ENCODE assay signal across 8 mouse cellular contexts in the genomic region with DNA sequence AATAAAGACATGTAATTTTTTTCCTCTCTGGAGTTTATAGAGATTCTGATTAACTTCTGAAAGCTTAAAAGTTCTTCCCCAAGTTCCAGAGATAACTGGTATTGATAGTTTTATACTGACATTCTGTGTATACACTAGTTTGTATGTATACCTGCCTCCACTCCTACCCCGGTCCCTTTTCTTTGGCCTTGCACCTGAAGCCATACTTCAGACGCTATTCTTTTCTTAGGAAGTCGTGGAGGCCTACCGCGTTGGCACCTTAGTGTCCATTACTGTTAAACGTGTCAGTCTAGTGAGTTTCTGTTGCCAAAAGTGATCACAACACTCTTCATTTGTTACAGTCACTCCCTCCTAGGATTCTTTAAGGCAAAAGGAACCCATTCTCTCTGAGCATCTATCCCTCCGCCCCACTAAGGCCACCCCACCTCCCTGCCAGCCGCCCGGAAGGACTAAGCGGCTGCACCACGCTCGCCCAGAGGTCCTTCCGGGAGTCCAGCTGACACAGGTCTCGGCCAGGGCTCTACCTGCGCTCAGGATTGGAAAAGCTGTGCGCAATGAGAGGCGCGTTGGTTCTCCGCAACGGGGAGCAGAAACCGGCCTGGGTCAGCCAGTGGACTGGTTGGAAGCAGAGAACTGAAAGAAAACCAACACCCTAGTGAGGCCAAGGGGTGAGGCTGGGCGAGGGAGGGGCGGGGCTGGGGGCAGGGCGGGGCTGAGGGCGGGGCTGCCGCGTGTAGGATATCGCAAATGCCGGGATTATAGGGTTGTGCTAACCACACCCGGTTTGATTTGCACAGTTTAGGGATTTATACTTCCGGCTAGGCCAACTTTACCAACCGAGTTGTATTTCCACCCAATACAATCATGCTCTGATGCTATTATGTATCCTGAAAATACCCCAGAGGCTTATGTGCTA. TPM values are rescaled to one million over a fixed set of nuclear protein-coding genes. Genes with fewer than 3 reads are reported as not detected.
DNase-seq lines count a peak whose midpoint lies in the region; ATAC-seq and TF ChIP-seq lines count a peak whose summit lies in the region.

A gene (minus strand): TSS at position 672 of the 916 bp plus-strand sequence.

- ATAC-seq in cerebellum, adult (ENCODE audit: insufficient number of reproducible peaks, low FRiP score, low TSS enrichment) = peak; percentile 95
- peak; percentile 92 for ATAC-seq in forebrain, embryonic 13.5 days
- peak; percentile 94 for ATAC-seq in neural tube, embryonic 14.5 days (ENCODE audit: low read depth)

- intact Hi-C loops in heart, postnatal 10 days (cut with DNase I) = loop anchor here (1.0 to 5.0 kb wide), 2 partner anchors 63 to 193 kb away; a partner anchor contains a TSS

- peak within 1 kb of the TSS; percentile 83 for H3K9ac ChIP-seq in ES-E14 (ENCODE audit: insufficient read depth, low read depth, low read length, poor library complexity, severe bottlenecking)
- H3K9ac ChIP-seq in forebrain, embryonic 13.5 days = peak within 1 kb of the TSS; percentile 66
- H3K9ac ChIP-seq in neural tube, embryonic 14.5 days (replicated peaks; ENCODE audit: low read depth, low read length) = peak within 1 kb of the TSS; percentile 29

- no peaks in the 10 kb centered on the region for H3K4me1 ChIP-seq in ES-E14 (ENCODE audit: control insufficient read depth in 2 of 2, insufficient read depth in 2 of 2, low read length in 2 of 2, poor library complexity in 1 of 2)
- peaks cover 9% of the 10 kb centered on the region for H3K4me1 ChIP-seq in forebrain, embryonic 13.5 days
- peaks cover 6% of the 10 kb centered on the region; the same call in 1 of the 2 replicates for H3K4me1 ChIP-seq in neural tube, embryonic 14.5 days (ENCODE audit: control insufficient read depth, insufficient read depth, low read length)
- H3K4me1 ChIP-seq in testis, adult 2 months (ENCODE audit: control insufficient read depth, insufficient read depth, low read length) = peaks cover 3% of the 10 kb centered on the region

- H3K36me3 ChIP-seq in ES-E14 (ENCODE audit: control insufficient read depth, insufficient read depth, low read length, poor library complexity, severe bottlenecking) = no peaks in the 10 kb centered on the region; the same call in 1 of the 2 replicates
- H3K36me3 ChIP-seq in forebrain, embryonic 13.5 days (ENCODE audit: poor library complexity, severe bottlenecking) = no peaks in the 10 kb centered on the region
- no peaks in the 10 kb centered on the region for H3K36me3 ChIP-seq in neural tube, embryonic 14.5 days (ENCODE audit: control insufficient read depth, insufficient read depth, low read length)
- no peaks in the 10 kb centered on the region for H3K36me3 ChIP-seq in testis, adult 2 months (ENCODE audit: control insufficient read depth, insufficient read depth, low read length)

- DNase-seq in ES-E14 (ENCODE audit: low read depth, low spot score) = peak; percentile 71
- DNase-seq in heart, postnatal 10 days = peak; percentile 82 to 87
- DNase-seq in kidney, postnatal 4 days = peak; percentile 75 to 88
- peak; percentile 70 to 76 for DNase-seq in lung, adult 18-20 months

- peak within 1 kb of the TSS; percentile 68 for H3K4me2 ChIP-seq in forebrain, embryonic 13.5 days
- peak within 1 kb of the TSS; percentile 70 for H3K4me2 ChIP-seq in neural tube, embryonic 14.5 days (ENCODE audit: low read depth, low read length)

- no peaks in the 10 kb centered on the region for H3K27me3 ChIP-seq in forebrain, embryonic 13.5 days
- no peaks in the 10 kb centered on the region for H3K27me3 ChIP-seq in neural tube, embryonic 14.5 days (ENCODE audit: control insufficient read depth, insufficient read depth, low read length)
- no peaks in the 10 kb centered on the region for H3K27me3 ChIP-seq in testis, adult 2 months (ENCODE audit: control insufficient read depth, insufficient read depth, low read length)

- WGBS in forebrain, embryonic 13.5 days = 6% methylated on average over 32 of the region's 32 CpGs
- 6% methylated on average over 32 of the region's 32 CpGs for WGBS in neural tube, embryonic 14.5 days

- no peak for TF ChIP-seq CTCF in testis, adult 2 months (IDR thresholded peaks at IDR 0.05; ENCODE audit: control insufficient read depth, insufficient read depth, insufficient replicate concordance, low read depth, low read length)

- no peaks in the 10 kb centered on the region for H3K9me3 ChIP-seq in ES-E14 (ENCODE audit: control insufficient read depth, insufficient read depth, low read depth, low read length)
- no peaks in the 10 kb centered on the region for H3K9me3 ChIP-seq in forebrain, embryonic 13.5 days (replicated peaks)
- H3K9me3 ChIP-seq in neural tube, embryonic 14.5 days (ENCODE audit: control insufficient read depth, low read length) = no peaks in the 10 kb centered on the region

- no peak for TF ChIP-seq POLR2A in testis, adult 2 months (IDR thresholded peaks at IDR 0.05; ENCODE audit: control insufficient read depth, low read depth, low read length)

- H3K27ac ChIP-seq in ES-E14 (ENCODE audit: insufficient read depth, low read depth, low read length, poor library complexity, severe bottlenecking) = peak within 1 kb of the TSS; percentile 95
- H3K27ac ChIP-seq in forebrain, embryonic 13.5 days = no peak within 1 kb of the TSS
- peak within 1 kb of the TSS; percentile 1; the same call in 1 of the 2 replicates for H3K27ac ChIP-seq in neural tube, embryonic 14.5 days (ENCODE audit: low read depth, low read length)
- H3K27ac ChIP-seq in testis, adult 2 months (ENCODE audit: control insufficient read depth, insufficient read depth, low read depth, low read length) = peak within 1 kb of the TSS; percentile 91

- in situ Hi-C loops in ES-E14 (cut with MboI; ENCODE audit: low sequenced_read_pairs in 2 of 2, unreplicated experiment in 2 of 2) = no loop called here

- peak within 1 kb of the TSS; percentile 75 to 80 for H3K4me3 ChIP-seq in ES-E14 (ENCODE audit: insufficient read depth in 1 of 2, low read depth in 1 of 2, low read length in 2 of 2, poor library complexity in 1 of 2, severe bottlenecking in 1 of 2)
- H3K4me3 ChIP-seq in forebrain, embryonic 13.5 days = peak within 1 kb of the TSS; percentile 50
- peak within 1 kb of the TSS; percentile 36 for H3K4me3 ChIP-seq in neural tube, embryonic 14.5 days (ENCODE audit: low read depth, low read length)
- H3K4me3 ChIP-seq in testis, adult 2 months (ENCODE audit: control insufficient read depth, low read depth, low read length) = peak within 1 kb of the TSS; percentile 98

TF ChIP-seq in ES-E14, 5 proteins besides CTCF, POLR2A, EP300 and RAD21:
- TF ChIP-seq ZNF384 (IDR thresholded peaks at IDR 0.05; ENCODE audit: low read depth, low read length) (no peak), HCFC1 (IDR thresholded peaks at IDR 0.05; ENCODE audit: borderline replicate concordance, insufficient read depth, low read length) (peak; percentile 73), CHD2 (IDR thresholded peaks at IDR 0.05; ENCODE audit: low read depth, low read length) (peak; percentile 35; the same call in 1 of the 2 replicates)

RNA-seq across cellular contexts. Expression of the gene that starts here (rescaled TPM):
- 11.5 and 19.5 TPM in 2 replicates for total RNA-seq in ES-E14 (2012; rRNA removed)
- 1.9 and 3.5 TPM in 2 replicates for polyA plus RNA-seq in forebrain, embryonic 13.5 days (2015; fragmentation: Nextera tagmentation; extraction: Ambion mirVana)
- total RNA-seq in heart, postnatal 10 days (2021) = 10 to 100 TPM; 10.9 to 11.6 TPM
- polyA plus RNA-seq in neural tube, embryonic 14.5 days (2014; fragmentation: Nextera tagmentation; extraction: Ambion mirVana) = 3.1 and 6.1 TPM in 2 replicates
- polyA plus RNA-seq in testis, adult 2 months (2012; rRNA removed) = 9.3 and 12.6 TPM in 2 replicates

Comparison
In these comparisons a context has a peak if more than half of its experiments do, and no peak if none do; other contexts are left out.
1. H3K4me3 ChIP-seq: peak in every context shown above with its lines; median percentile 98 in testis, adult 2 months; 78 in ES-E14; 50 in forebrain, embryonic 13.5 days; 36 in neural tube, embryonic 14.5 days.
2. H3K9ac ChIP-seq: peak in every context shown above with its lines; median percentile 83 in ES-E14; 66 in forebrain, embryonic 13.5 days; 29 in neural tube, embryonic 14.5 days.